Mouse (Mus musculus) heart, embryonic 11.5 days (tissue): Measurements from ENCODE around the gene Arhgef28. TPM values are rescaled to one million over a fixed set of nuclear protein-coding genes. Genes with fewer than 3 reads are reported as not detected.

ENCODE experiments used
- ATAC-seq: fragments of 200-750 bp; cut with Nextera tagmentation; replicated peaks from 2 replicates; pipeline ENCODE4 v1.8.0; 2017; ENCODE audit warnings: moderate library complexity; ENCODE audit not compliant: insufficient number of reproducible peaks, low FRiP score, low TSS enrichment
- H3K27ac ChIP-seq: fragments of 300-500 bp; sonication (generic); 2 replicates; pipeline ENCODE4 v1.5.1; 2014; ENCODE audit warnings: mild to moderate bottlenecking, low read depth, low read length
- H3K27me3 ChIP-seq: fragments of 300-500 bp; sonication (generic); 2 replicates; pipeline ENCODE4 v1.6.1; 2014; ENCODE audit warnings: mild to moderate bottlenecking, low read length, mixed read lengths; ENCODE audit not compliant: control insufficient read depth, insufficient read depth
- H3K36me3 ChIP-seq: fragments of 300-500 bp; sonication (generic); 2 replicates; pipeline ENCODE4 v1.6.1; 2014; ENCODE audit warnings: mild to moderate bottlenecking, low read length, moderate library complexity, mixed read lengths; ENCODE audit not compliant: control insufficient read depth, insufficient read depth
- H3K4me1 ChIP-seq: fragments of 300-500 bp; sonication (generic); 2 replicates; pipeline ENCODE4 v1.6.1; 2014; ENCODE audit warnings: low read length; ENCODE audit not compliant: control insufficient read depth, insufficient read depth
- H3K4me2 ChIP-seq: fragments of 300-500 bp; sonication (generic); 2 replicates; pipeline ENCODE4 v1.6.1; 2014; ENCODE audit warnings: mild to moderate bottlenecking, moderate library complexity
- H3K4me3 ChIP-seq: fragments of 300-500 bp; sonication (generic); 2 replicates; pipeline ENCODE4 v1.5.1; 2014; ENCODE audit warnings: low read depth, low read length
- H3K9ac ChIP-seq: fragments of 300-500 bp; sonication (generic); 2 replicates; pipeline ENCODE4 v1.6.1; 2014; ENCODE audit warnings: mild to moderate bottlenecking, low read depth, low read length, moderate library complexity
- H3K9me3 ChIP-seq: fragments of 300-500 bp; sonication (generic); replicated peaks from 2 replicates; pipeline ENCODE4 v1.6.1; 2016; ENCODE audit warnings: low read length; ENCODE audit not compliant: control insufficient read depth
- WGBS: fragments of 180-500 bp; shearing (Covaris S2); extraction: QIAGEN DNeasy Blood & Tissue Kit; methylation state at CpG from one replicate; pipeline ENCODE4 v1.1.7; 2014; ENCODE audit not compliant: insufficient replicate concordance; 5-methylcytosine and 5-hydroxymethylcytosine counted together
- polyA plus RNA-seq: library from polyadenylated mRNA; unstranded; fragments of >200 nt; fragmentation: Nextera tagmentation; extraction: Ambion mirVana; gene quantifications from 2 replicates; pipeline ENCODE4 v1.2.1, GENCODE M21; 2014

Gene Arhgef28
- polyA plus RNA-seq, 1 experiment from 2014 or later, result 11.0 TPM

GRCm38 (mm10) chr13:98092354-98093002, 113.8 kb downstream of the Arhgef28 start:
- H3K9me3 ChIP-seq, result no peaks in the 10 kb centered on the region
- H3K4me3 ChIP-seq, result no peak overlapping the region
- H3K27ac ChIP-seq, result no peak overlapping the region
- H3K4me2 ChIP-seq, result no peak overlapping the region
- no peak for ATAC-seq
- H3K27me3 ChIP-seq, result no peaks in the 10 kb centered on the region
- no peak overlapping the region for H3K9ac ChIP-seq
- no peaks in the 10 kb centered on the region for H3K36me3 ChIP-seq
- 85% methylated on average over 12 of the region's 12 CpGs for WGBS
- no peaks in the 10 kb centered on the region; the same call in 1 of the 2 replicates for H3K4me1 ChIP-seq

GRCm38 (mm10) chr13:98079640-98080039, 126.6 kb downstream of the Arhgef28 start:
- 83% methylated on average over 4 of the region's 4 CpGs for WGBS

GRCm38 (mm10) chr13:98078251-98078650, 128.0 kb downstream of the Arhgef28 start:
- no peaks in the 10 kb centered on the region for H3K36me3 ChIP-seq
- H3K27ac ChIP-seq, result no peak overlapping the region
- no peak overlapping the region for H3K9ac ChIP-seq
- WGBS, result 70% methylated on average over 5 of the region's 5 CpGs
- no peak for ATAC-seq
- H3K9me3 ChIP-seq, result no peaks in the 10 kb centered on the region
- H3K27me3 ChIP-seq, result no peaks in the 10 kb centered on the region
- H3K4me3 ChIP-seq, result no peak overlapping the region
- H3K4me1 ChIP-seq, result 0 out of 2 replicates have a peak, but pooled peaks cover 3% of the 10 kb centered on the region
- H3K4me2 ChIP-seq, result no peak overlapping the region

More at GRCm38 (mm10) chr13:98079640-98080039, 126.6 kb downstream of the Arhgef28 start:
- Histone ChIP-seq H3K4me3 (no peak overlapping the region), H3K36me3 (no peaks in the 10 kb centered on the region), H3K9me3 (no peaks in the 10 kb centered on the region), H3K4me1 (0 out of 2 replicates have a peak, but pooled peaks cover 3% of the 10 kb centered on the region), H3K4me2 (no peak overlapping the region), H3K27ac (no peak overlapping the region), H3K9ac (no peak overlapping the region), H3K27me3 (no peaks in the 10 kb centered on the region)
- no peak for ATAC-seq

GRCm38 (mm10) chr13:98077216-98077615, 129.0 kb downstream of the Arhgef28 start:
- H3K4me3 ChIP-seq, result no peak overlapping the region
- no peak overlapping the region for H3K9ac ChIP-seq
- no peaks in the 10 kb centered on the region for H3K36me3 ChIP-seq
- H3K4me1 ChIP-seq, result 0 out of 2 replicates have a peak, but pooled peaks cover 3% of the 10 kb centered on the region
- H3K27me3 ChIP-seq, result no peaks in the 10 kb centered on the region
- H3K27ac ChIP-seq, result no peak overlapping the region
- no peak for ATAC-seq
- 84% methylated on average over 12 of the region's 12 CpGs for WGBS
- no peaks in the 10 kb centered on the region for H3K9me3 ChIP-seq
- H3K4me2 ChIP-seq, result no peak overlapping the region

- 0 out of 2 replicates have a peak, but pooled peaks cover 3% of the 10 kb centered on the region for H3K4me1 ChIP-seq
- H3K27me3 ChIP-seq, result no peaks in the 10 kb centered on the region
- H3K27ac ChIP-seq, result no peak overlapping the region
- no peak overlapping the region for H3K4me3 ChIP-seq
- no peak for ATAC-seq
- WGBS, result 59% methylated on average over 11 of the region's 11 CpGs
- H3K9me3 ChIP-seq, result no peaks in the 10 kb centered on the region
- H3K9ac ChIP-seq, result no peak overlapping the region
- H3K36me3 ChIP-seq, result no peaks in the 10 kb centered on the region
- H3K4me2 ChIP-seq, result no peak overlapping the region
Measured at GRCm38 (mm10) chr13:98074871-98075270, 131.4 kb downstream of the Arhgef28 start.

- WGBS, result 85% methylated on average over 4 of the region's 4 CpGs
- Histone ChIP-seq H3K4me1 (0 out of 2 replicates have a peak, but pooled peaks cover 3% of the 10 kb centered on the region), H3K36me3 (no peaks in the 10 kb centered on the region), H3K9ac (no peak overlapping the region), H3K27ac (no peak overlapping the region), H3K4me2 (no peak overlapping the region), H3K9me3 (no peaks in the 10 kb centered on the region), H3K4me3 (no peak overlapping the region), H3K27me3 (no peaks in the 10 kb centered on the region)
- ATAC-seq, result no peak
Measured at GRCm38 (mm10) chr13:98073190-98073589, 133.0 kb downstream of the Arhgef28 start.

GRCm38 (mm10) chr13:98070458-98070857, 135.8 kb downstream of the Arhgef28 start:
- Histone ChIP-seq H3K9me3 (no peaks in the 10 kb centered on the region), H3K27me3 (no peaks in the 10 kb centered on the region), H3K4me1 (0 out of 2 replicates have a peak, but pooled peaks cover 3% of the 10 kb centered on the region), H3K4me3 (no peak overlapping the region), H3K9ac (no peak overlapping the region), H3K36me3 (no peaks in the 10 kb centered on the region), H3K4me2 (no peak overlapping the region), H3K27ac (no peak overlapping the region)
- WGBS, result 82% methylated on average over 6 of the region's 6 CpGs
- no peak for ATAC-seq

- WGBS, result 86% methylated on average over 6 of the region's 6 CpGs
- no peaks in the 10 kb centered on the region for H3K9me3 ChIP-seq
- no peak overlapping the region for H3K4me3 ChIP-seq
- no peak overlapping the region for H3K9ac ChIP-seq
- no peaks in the 10 kb centered on the region for H3K36me3 ChIP-seq
- H3K4me2 ChIP-seq, result no peak overlapping the region
- H3K27ac ChIP-seq, result no peak overlapping the region
- no peaks in the 10 kb centered on the region for H3K27me3 ChIP-seq
- ATAC-seq, result no peak
- no peaks in the 10 kb centered on the region for H3K4me1 ChIP-seq
Measured at GRCm38 (mm10) chr13:98069646-98070045, 136.6 kb downstream of the Arhgef28 start.

- no peak overlapping the region for H3K4me3 ChIP-seq
- ATAC-seq, result no peak
- no peak overlapping the region for H3K27ac ChIP-seq
- no peaks in the 10 kb centered on the region for H3K9me3 ChIP-seq
- H3K9ac ChIP-seq, result no peak overlapping the region
- H3K36me3 ChIP-seq, result no peaks in the 10 kb centered on the region
- no peak overlapping the region for H3K4me2 ChIP-seq
- no peaks in the 10 kb centered on the region for H3K27me3 ChIP-seq
- WGBS, result 54% methylated on average over 4 of the region's 4 CpGs
- no peaks in the 10 kb centered on the region for H3K4me1 ChIP-seq
Measured at GRCm38 (mm10) chr13:98062843-98063242, 143.4 kb downstream of the Arhgef28 start.
